Mouse (Mus musculus) lung, adult 18-20 months (tissue): Measurements from ENCODE around the gene Medag.

ENCODE experiments used
- DNase-seq, 2 experiments: peaks; one replicate each; pipeline ENCODE4 v3.0.0; 2022; ENCODE audit warnings: mixed read lengths in 2 of 2

Medag gene

GRCm38 (mm10) chr5:149430943-149431342 lies 19.4 kb downstream of the Medag start:
- no peak for DNase-seq

- DNase-seq = peak; percentile 84 to 89
These were observed 22.1 kb downstream of the Medag start for GRCm38 (mm10) chr5:149433618-149434017.

- peak in 1 of 2 experiments; percentile 51 for DNase-seq
These were observed 22.7 kb downstream of the Medag start for GRCm38 (mm10) chr5:149434141-149434690.

GRCm38 (mm10) chr5:149436541-149436940 lies 25.0 kb downstream of the Medag start:
- DNase-seq = no peak

DNA sequence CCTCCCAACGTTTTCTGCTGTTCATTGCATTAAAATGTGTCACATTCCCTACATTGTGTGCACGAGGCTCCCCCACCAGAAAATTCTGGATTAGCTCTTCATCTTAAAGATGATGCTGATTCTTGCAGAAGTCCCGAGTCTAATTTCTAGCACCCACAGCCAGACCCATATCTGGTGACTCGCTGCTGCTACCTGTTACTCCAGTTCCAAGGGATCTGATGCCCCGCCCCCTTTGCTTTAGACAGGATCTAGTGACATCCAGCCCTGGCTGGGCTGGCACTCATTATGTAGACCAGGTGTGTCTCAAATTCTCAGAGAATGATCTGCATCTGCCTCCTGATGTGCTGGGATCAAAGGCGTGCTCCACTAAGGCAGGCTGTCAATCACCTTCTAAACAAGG lies 25.6 kb downstream of the Medag start:
- peak in 1 of 2 experiments; percentile 13 for DNase-seq

- peak; percentile 65 to 79 for DNase-seq
These were observed 28.1 kb downstream of the Medag start, which contains the start of gene Tex26 for GRCm38 (mm10) chr5:149439531-149440179. TSS of gene Tex26 (plus strand) at chr5:149439660.

GRCm38 (mm10) chr5:149440180-149440573 lies 28.6 kb downstream of the Medag start:
- DNase-seq = peak; percentile 47 to 56

DNA sequence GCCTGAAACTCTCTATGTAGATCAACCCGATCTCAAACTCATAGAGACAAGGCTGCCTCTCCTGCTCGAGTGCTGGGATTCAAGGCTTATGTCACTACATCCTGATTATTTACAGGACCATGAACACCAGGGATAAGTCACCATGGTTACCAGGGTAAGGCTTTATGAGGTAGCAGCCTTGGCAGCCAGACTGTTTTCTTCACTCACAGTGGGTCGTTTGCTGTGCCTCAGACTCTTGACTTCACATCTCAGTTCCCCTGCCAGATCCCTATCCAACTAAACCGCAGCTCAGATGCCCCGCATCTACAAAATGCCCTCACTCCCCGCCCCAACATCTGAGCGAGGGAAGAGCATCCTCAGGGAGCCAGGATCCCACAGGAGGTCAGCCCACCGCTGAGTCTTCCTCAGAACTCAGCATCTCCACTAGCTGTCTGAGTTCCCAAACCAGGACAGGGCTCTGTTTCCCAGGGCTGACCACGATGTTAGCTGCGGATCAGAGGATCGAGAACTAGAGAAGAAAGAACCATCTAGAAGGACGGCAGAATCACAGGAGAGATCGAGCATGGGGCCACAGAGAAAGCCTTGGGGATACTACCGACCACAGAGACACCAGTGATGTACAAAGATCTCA lies 30.2 kb downstream of the Medag start:
- DNase-seq = no peak

- peak in 1 of 2 experiments; percentile 23 for DNase-seq
These were observed 30.7 kb downstream of the Medag start for GRCm38 (mm10) chr5:149442277-149442660.

- DNase-seq = no peak
These were observed 32.9 kb downstream of the Medag start for GRCm38 (mm10) chr5:149444451-149444850.

DNA sequence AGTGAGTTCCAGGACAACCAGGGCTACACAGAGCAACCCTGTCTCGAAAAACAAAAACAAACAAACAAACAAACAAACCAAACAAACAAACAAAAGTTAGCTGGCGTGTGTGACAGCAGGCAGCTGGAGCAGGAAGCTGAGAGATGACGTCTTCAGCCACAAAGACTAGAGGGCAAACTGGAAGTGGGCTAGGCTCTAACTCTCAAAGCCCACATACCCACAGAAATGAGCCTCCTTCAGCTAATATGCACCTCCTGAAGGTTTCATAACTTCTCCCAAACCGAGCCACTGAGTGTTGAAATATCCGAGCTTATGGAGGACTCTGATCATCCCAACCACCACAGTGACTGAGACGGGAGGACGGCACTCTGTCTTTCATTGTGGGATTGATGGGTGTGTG lies 34.9 kb downstream of the Medag start:
- DNase-seq = no peak

- DNase-seq = no peak
These were observed 36.2 kb downstream of the Medag start for GRCm38 (mm10) chr5:149447733-149448132.

- no peak for DNase-seq
These were observed 37.9 kb downstream of the Medag start for GRCm38 (mm10) chr5:149449406-149449805.

GRCm38 (mm10) chr5:149451209-149451681 lies 39.7 kb downstream of the Medag start:
- DNase-seq = no peak

GRCm38 (mm10) chr5:149454281-149454680 lies 42.7 kb downstream of the Medag start:
- peak; percentile 43 to 61 for DNase-seq

DNA sequence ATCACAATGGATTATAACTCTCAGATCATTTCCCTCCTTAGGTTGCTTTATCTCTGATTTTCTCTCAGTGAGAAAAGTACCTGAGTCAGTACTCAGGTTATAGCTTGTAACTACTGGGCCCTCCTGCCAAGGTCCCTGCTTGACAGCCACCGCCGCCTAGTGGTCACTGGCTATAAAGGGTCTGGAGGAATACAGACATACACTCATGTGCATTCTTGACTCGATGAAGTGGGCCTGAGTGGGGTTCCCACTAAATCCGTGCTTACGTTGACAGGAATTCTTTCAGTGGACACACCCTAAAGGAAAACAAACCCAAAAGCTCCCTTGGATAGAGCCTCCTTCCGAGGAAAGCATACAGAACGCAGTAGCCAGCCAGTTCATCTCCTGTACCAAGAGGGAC lies 45.0 kb downstream of the Medag start:
- DNase-seq = peak in 1 of 2 experiments; percentile 38

DNA sequence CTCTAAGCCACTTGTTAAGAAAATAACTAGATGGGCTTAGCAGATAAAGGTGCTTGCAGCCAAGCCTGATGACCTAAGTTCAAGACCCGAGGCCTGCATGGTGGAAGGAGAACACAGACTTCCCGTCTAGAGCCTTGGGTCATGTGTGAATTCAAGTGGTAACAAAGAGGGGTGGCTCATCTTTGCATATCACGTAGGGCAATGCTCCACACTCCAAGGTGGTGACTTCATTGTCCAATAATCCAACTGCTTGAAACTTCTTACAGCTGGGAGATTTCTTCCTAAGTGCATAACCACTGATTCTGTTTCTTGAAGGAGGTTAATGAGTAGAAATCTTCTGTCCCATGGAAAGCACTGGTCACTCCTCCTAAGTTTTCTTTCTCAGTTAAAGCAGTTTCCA lies 50.5 kb downstream of the Medag start:
- DNase-seq = no peak

DNA sequence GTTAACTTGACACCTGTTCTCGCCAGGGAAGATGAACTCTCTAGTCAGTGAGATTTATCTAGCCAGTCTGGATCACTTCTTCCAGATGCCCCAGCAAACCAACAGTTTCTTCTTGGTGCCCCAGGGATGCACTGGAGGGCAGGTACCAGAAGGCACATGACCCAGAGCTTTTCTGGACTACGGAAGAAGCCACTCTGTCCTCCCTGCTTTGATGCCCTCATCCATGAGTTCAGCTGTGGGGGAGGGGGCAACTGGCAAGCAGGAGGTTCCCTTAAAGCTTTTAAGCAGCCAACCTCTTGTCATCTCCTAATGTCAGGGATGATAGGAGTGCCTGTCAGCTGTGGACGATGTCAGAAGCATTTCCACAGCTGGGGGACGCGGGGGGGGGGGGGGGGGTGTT lies 53.8 kb downstream of the Medag start:
- no peak for DNase-seq

DNA sequence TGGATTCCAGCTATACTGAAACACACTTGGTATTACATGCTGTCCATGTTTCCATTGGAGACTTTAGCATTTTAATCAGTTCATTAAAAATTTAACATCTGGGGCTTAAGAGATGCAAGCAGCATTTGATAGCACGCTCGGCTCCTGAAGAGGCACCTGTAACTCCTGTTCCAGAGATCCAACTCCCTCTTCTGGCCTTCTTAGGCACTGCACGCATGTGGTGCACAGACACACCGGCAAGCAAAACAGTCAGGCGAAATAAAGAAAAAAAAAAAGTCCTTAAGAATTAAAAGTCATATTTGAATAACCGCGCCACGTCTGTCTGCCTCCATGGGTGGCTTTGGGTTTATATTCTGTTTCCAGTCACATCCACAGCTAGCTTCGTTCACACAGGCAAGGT lies 62.6 kb downstream of the Medag start:
- no peak for DNase-seq

GRCm38 (mm10) chr5:149474701-149475468 lies 63.3 kb downstream of the Medag start:
- no peak for DNase-seq
